Mouse (Mus musculus): ENCODE data around the gene Selenow.

Selenow gene

DNA sequence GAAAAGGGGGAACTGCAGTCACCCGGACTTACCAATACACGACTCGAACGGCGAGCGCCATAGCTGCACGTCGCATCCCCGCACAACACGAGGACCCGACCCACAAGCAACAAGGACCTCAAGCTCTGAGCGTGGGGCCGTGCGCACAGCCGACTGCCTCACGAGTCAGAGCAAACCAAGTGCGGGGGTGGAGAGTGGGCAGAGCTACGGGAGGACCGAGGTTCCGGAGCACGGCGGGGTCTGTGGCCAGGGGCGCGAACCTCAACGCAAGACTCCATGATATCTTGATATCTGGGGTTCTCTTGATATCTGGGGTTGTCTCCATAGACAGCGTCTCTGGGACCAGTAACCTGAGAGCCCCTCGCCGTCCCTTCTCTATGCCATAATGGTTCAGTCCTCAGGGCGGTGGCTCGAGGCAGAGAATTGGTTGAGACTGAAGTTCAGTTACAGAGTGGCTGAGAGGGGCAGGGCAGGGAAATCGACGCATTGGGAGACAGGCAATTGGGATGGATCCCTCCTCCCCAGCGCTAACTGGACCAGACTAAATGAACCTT, at the start of gene Selenow:
Gene Selenow, minus strand, starts transcription at position 183 of the 554 bp plus-strand sequence.
- peak; percentile 79 for DNase-seq (ENCODE audit: extremely low spot score, low read depth, low spot score)

DNA sequence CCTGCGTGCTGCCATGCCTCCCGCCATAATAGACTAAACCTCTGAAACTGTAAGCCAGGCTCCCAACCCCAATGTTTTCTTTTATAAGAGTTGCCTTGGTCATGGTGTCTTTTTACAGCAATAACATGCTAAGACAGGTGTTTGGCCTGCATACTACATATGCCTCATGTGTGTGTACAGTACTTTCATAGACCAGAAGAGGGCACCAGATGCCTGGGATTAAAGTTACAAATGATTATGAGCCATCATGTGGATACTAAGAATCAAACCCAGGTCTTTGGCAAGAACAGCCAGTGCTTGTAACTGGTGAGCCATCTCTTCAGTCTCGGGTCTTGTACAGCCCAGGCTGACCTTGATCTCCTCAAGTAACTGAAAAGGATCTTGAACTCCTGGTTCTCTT, 47.5 kb upstream of the Selenow start:
- DNase-seq (ENCODE audit: extremely low spot score, low read depth, low spot score), result no peak

DNA sequence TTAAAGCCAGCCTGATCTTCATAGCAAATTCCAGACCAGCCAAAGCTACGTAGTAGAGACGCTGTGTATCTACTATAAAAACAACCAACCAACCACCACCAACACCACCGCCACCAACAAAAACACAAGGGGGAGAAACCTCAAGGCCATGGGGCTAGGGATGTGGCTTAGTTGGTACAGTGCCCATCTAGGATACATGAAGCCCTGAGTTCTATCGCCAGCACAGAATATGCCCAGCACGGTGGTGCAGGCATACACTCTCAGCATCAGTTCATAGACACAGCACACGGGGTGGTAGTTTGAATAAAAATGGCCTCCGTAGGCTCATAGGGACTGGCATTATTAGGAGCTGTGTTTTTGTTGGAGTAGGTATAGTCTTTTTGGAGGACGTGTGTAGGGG, 46.1 kb upstream of the Selenow start:
- no peak for DNase-seq (ENCODE audit: extremely low spot score, low read depth, low spot score)

GRCm38 (mm10) chr7:15967312-15967711, 45.1 kb upstream of the Selenow start, which contains the start of gene Ehd2:
Gene Ehd2, minus strand, starts transcription at chr7:15967567.
- DNase-seq (ENCODE audit: extremely low spot score, low read depth, low spot score), result no peak

DNA sequence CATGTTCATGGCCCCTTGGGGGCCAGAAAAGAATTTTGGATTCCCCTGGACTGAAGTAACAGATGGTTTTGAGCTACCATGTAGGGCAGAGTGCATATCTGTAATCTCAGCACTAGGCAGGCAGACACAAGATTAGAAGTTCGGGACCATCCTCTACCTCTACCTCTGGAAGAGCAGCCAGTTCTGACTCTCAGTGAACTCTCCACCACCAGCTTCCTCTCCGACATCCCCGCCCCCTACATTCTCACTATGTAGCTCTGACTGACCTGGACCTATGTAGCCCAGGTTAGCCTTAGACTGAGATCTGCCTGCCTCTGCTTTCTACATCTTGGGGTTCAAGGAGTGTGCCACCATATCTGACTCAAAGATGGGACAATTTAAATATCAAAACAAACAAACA, 44.3 kb upstream of the Selenow start:
- DNase-seq (ENCODE audit: extremely low spot score, low read depth, low spot score), result no peak

GRCm38 (mm10) chr7:15963798-15964652, 41.8 kb upstream of the Selenow start:
- DNase-seq (ENCODE audit: extremely low spot score, low read depth, low spot score), result no peak

- no peak for DNase-seq (ENCODE audit: extremely low spot score, low read depth, low spot score)
These were observed 40.4 kb upstream of the Selenow start for GRCm38 (mm10) chr7:15962311-15963288.

GRCm38 (mm10) chr7:15961798-15962197, 39.6 kb upstream of the Selenow start:
- no peak for DNase-seq (ENCODE audit: extremely low spot score, low read depth, low spot score)

DNA sequence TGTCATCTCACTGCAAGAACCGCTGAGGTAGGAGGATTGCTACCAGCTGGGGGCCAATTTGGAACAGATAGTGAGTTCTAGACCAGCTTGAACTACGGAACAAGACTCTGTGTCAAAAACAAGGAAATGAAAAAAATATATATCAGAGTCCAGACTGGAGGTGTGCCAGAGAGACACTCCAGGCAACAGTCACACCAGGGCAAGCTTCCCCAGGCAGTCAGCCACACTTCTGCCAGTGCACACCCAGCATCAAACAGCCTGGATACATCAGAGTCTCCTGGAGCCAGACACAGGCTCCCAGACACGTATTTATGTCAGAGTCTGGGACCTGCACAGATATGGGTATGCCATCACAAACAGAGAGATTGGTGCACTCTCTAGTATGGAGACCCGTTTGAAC, 39.0 kb upstream of the Selenow start:
- DNase-seq (ENCODE audit: extremely low spot score, low read depth, low spot score), result no peak

DNA sequence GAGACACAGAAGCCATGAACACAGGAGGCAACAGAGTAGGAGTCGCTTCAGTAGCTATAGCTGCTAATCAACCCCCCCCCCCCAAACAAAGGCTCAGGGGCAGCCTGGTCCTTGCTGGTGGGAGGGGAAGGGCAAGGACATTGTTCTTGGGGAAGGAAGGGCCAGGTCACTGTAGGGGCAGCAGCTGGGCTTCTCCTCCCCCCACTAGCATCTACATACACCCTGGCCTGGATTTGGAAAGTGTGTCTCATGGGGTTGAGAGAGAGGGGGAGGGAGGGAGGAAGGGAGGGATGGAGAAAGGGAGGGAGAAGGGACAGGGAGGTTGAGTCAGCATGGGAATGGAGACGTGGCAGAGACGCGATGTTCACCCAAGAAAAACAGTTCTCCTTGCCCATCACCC, 38.5 kb upstream of the Selenow start:
- DNase-seq (ENCODE audit: extremely low spot score, low read depth, low spot score), result no peak

DNA sequence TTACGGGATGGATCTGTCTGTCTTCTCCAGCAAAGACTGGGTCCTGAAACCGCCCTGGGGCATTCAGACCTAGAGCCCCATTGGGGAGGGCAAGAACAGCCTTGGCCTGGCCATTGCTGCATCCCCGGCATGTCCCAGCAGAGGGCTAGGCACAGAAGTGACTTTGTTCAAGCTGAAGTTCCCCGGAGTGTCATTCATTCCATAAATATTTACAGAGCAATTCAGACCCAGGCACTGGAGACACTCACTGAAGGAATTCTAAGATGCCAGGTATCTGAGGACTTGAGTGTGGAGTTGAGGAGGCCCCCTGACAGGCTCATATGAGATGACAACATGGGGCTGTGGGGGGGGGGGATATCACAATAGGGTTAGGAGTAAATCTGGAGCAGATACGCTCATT, 33.9 kb upstream of the Selenow start:
- DNase-seq (ENCODE audit: extremely low spot score, low read depth, low spot score), result no peak

- DNase-seq (ENCODE audit: extremely low spot score, low read depth, low spot score), result no peak
These were observed 33.3 kb upstream of the Selenow start for GRCm38 (mm10) chr7:15955509-15955908.

- no peak for DNase-seq (ENCODE audit: extremely low spot score, low read depth, low spot score)
These were observed 32.8 kb upstream of the Selenow start for GRCm38 (mm10) chr7:15954978-15955443.

DNA sequence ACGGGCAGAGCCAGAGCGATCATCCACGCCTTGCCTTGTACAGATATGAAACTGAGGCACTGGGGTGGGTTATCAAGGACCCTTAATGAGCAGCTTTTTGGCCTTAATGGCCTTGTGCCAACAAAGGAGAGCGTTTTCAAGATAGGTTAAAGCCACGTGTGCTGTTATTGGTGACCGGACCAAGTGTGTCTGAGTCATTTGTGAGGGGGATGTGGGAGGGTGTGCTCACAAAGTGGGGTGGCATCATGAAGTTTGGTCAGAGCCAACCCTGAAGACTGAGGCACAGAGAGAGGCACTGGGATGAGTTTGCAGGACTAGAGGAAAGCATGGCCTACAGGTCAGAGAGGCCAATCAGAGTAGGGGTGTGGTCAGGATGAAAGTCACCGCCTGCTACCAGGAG, 32.2 kb upstream of the Selenow start:
- no peak for DNase-seq (ENCODE audit: extremely low spot score, low read depth, low spot score)

DNA sequence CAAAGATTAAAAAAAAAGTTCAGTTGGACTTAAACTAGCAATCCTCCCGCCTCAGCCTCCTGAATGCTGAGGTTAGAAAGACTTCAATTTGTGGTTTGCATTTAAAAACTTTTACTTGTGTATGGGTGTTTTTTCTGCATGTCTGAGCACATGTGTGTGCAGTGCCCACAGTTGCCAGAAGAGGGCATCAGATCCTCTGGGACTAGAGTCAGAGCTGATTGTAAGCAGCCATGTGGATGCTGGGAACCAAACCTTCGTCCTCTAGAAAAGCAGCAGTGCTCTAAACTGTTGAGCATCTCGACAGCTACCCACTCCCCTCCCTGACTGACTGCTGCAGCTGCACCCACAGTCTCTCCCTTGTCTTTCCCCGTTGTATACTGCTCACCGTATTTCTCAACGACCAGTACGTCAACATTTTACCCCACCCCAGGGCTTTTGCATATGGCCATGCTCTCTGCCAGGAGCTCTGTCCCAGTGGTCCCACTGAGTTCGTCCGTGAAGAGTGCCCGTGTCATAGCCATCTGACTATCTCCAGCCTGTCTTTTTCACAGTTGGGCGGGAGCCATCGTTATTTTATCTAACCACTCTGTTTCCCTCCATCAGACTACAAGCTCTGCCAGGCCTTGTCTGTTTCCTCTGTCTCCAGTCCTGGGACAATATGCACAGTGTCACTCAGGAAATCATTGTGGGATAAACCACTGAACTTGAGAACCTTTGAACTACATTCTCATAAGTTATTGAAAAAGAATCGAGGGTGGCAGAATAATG, 31.3 kb upstream of the Selenow start:
- DNase-seq (ENCODE audit: extremely low spot score, low read depth, low spot score), result no peak

DNA sequence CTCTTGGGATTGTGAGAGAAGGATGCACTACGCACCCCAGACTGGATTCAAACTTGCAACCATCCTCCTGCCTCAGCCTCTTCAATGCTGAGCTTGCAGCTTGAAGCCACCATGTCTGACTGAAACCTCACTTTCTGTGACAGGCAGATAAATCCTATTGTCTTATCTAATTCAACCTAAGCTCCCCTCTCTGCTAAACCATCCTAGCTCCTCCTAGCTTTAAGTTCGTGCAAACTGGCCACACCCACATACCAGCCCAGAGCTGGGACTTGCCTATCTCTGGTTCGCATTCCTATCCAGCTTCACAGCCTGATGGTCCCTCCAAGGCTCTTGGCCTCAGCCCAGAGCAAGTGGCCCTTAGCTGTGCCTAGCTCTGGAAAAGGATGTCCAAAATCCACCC, 30.2 kb upstream of the Selenow start:
- DNase-seq (ENCODE audit: extremely low spot score, low read depth, low spot score), result no peak

GRCm38 (mm10) chr7:15950008-15950407, 27.8 kb upstream of the Selenow start:
- no peak for DNase-seq (ENCODE audit: extremely low spot score, low read depth, low spot score)

- DNase-seq (ENCODE audit: extremely low spot score, low read depth, low spot score), result no peak
These were observed 27.1 kb upstream of the Selenow start for GRCm38 (mm10) chr7:15949216-15949790.

- DNase-seq (ENCODE audit: extremely low spot score, low read depth, low spot score), result no peak
These were observed 26.3 kb upstream of the Selenow start for GRCm38 (mm10) chr7:15948381-15948941.

Data from hindlimb bud, embryonic 11.5 days (tissue).